Mouse (Mus musculus): ENCODE results near the gene Ccdc9. TPM values are rescaled to one million over a fixed set of nuclear protein-coding genes. Genes with fewer than 3 reads are reported as not detected.

The Ccdc9 gene
- polyA plus RNA-seq, 1 experiment: 24.9 TPM

GRCm38 (mm10) chr7:16319216-16319615 is 32.6 kb upstream of the Ccdc9 start:
- Histone ChIP-seq H3K4me3 (ENCODE audit: low read depth, low read length) (no peak overlapping the region), H3K27ac (ENCODE audit: insufficient read depth, low read depth, low read length) (no peak overlapping the region), H3K36me3 (ENCODE audit: control insufficient read depth, insufficient read depth, low read length) (no peaks in the 10 kb centered on the region; the same call in 1 of the 2 replicates), H3K4me1 (ENCODE audit: control insufficient read depth, insufficient read depth, insufficient read length, low read length) (peaks cover 12% of the 10 kb centered on the region; the same call in 1 of the 2 replicates), H3K27me3 (ENCODE audit: control insufficient read depth, insufficient read depth, low read length) (no peaks in the 10 kb centered on the region)
- TF ChIP-seq CTCF (IDR thresholded peaks at IDR 0.05; ENCODE audit: extremely low read depth, insufficient read length, insufficient replicate concordance, low read depth, low read length) (no peak), POLR2A (IDR thresholded peaks at IDR 0.05; ENCODE audit: low read depth, low read length) (no peak)
- 89% methylated on average over 4 of the region's 4 CpGs for WGBS

GRCm38 (mm10) chr7:16317094-16317493 is 30.5 kb upstream of the Ccdc9 start:
- no peak for TF ChIP-seq CTCF (IDR thresholded peaks at IDR 0.05; ENCODE audit: extremely low read depth, insufficient read length, insufficient replicate concordance, low read depth, low read length)
- TF ChIP-seq POLR2A (IDR thresholded peaks at IDR 0.05; ENCODE audit: low read depth, low read length): no peak
- WGBS: 90% methylated on average over 14 of the region's 14 CpGs
- peaks cover 17% of the 10 kb centered on the region for H3K4me1 ChIP-seq (ENCODE audit: control insufficient read depth, insufficient read depth, insufficient read length, low read length)
- no peak overlapping the region for H3K4me3 ChIP-seq (ENCODE audit: low read depth, low read length)
- H3K27ac ChIP-seq (ENCODE audit: insufficient read depth, low read depth, low read length): no peak overlapping the region
- H3K36me3 ChIP-seq (ENCODE audit: control insufficient read depth, insufficient read depth, low read length): no peaks in the 10 kb centered on the region; the same call in 1 of the 2 replicates
- no peaks in the 10 kb centered on the region for H3K27me3 ChIP-seq (ENCODE audit: control insufficient read depth, insufficient read depth, low read length)

GRCm38 (mm10) chr7:16315222-16315759 is 28.7 kb upstream of the Ccdc9 start:
- Histone ChIP-seq H3K27me3 (ENCODE audit: control insufficient read depth, insufficient read depth, low read length) (no peaks in the 10 kb centered on the region), H3K4me3 (ENCODE audit: low read depth, low read length) (no peak overlapping the region), H3K27ac (ENCODE audit: insufficient read depth, low read depth, low read length) (no peak overlapping the region), H3K4me1 (ENCODE audit: control insufficient read depth, insufficient read depth, insufficient read length, low read length) (peaks cover 20% of the 10 kb centered on the region), H3K36me3 (ENCODE audit: control insufficient read depth, insufficient read depth, low read length) (no peaks in the 10 kb centered on the region; the same call in 1 of the 2 replicates)
- 68% methylated on average over 4 of the region's 4 CpGs for WGBS
- no peak for TF ChIP-seq CTCF (IDR thresholded peaks at IDR 0.05; ENCODE audit: extremely low read depth, insufficient read length, insufficient replicate concordance, low read depth, low read length)
- TF ChIP-seq POLR2A (IDR thresholded peaks at IDR 0.05; ENCODE audit: low read depth, low read length): no peak

- WGBS: 19% methylated on average over 13 of the region's 13 CpGs
- peaks cover 21% of the 10 kb centered on the region for H3K4me1 ChIP-seq (ENCODE audit: control insufficient read depth, insufficient read depth, insufficient read length, low read length)
- TF ChIP-seq POLR2A (IDR thresholded peaks at IDR 0.05; ENCODE audit: low read depth, low read length): no peak
- TF ChIP-seq CTCF (IDR thresholded peaks at IDR 0.05; ENCODE audit: extremely low read depth, insufficient read length, insufficient replicate concordance, low read depth, low read length): peak; percentile 17; the same call in 1 of the 2 replicates
- peak overlapping the region; percentile 90 for H3K4me3 ChIP-seq (ENCODE audit: low read depth, low read length)
- H3K27ac ChIP-seq (ENCODE audit: insufficient read depth, low read depth, low read length): peak overlapping the region; percentile 3; the same call in 1 of the 2 replicates
- H3K36me3 ChIP-seq (ENCODE audit: control insufficient read depth, insufficient read depth, low read length): no peaks in the 10 kb centered on the region; the same call in 1 of the 2 replicates
- no peaks in the 10 kb centered on the region for H3K27me3 ChIP-seq (ENCODE audit: control insufficient read depth, insufficient read depth, low read length)
Observed at GRCm38 (mm10) chr7:16314221-16314775, 27.7 kb upstream of the Ccdc9 start.

GRCm38 (mm10) chr7:16313481-16314220 is 27.1 kb upstream of the Ccdc9 start:
- Histone ChIP-seq H3K27me3 (ENCODE audit: control insufficient read depth, insufficient read depth, low read length) (no peaks in the 10 kb centered on the region), H3K4me1 (ENCODE audit: control insufficient read depth, insufficient read depth, insufficient read length, low read length) (peaks cover 26% of the 10 kb centered on the region), H3K27ac (ENCODE audit: insufficient read depth, low read depth, low read length) (peak overlapping the region; percentile 98), H3K36me3 (ENCODE audit: control insufficient read depth, insufficient read depth, low read length) (no peaks in the 10 kb centered on the region; the same call in 1 of the 2 replicates), H3K4me3 (ENCODE audit: low read depth, low read length) (peak overlapping the region; percentile 90)
- WGBS: under 1% methylated on average over 66 of the region's 66 CpGs
- peak; percentile 99 for TF ChIP-seq POLR2A (IDR thresholded peaks at IDR 0.05; ENCODE audit: low read depth, low read length)
- TF ChIP-seq CTCF (IDR thresholded peaks at IDR 0.05; ENCODE audit: extremely low read depth, insufficient read length, insufficient replicate concordance, low read depth, low read length): peak; percentile 58; the same call in 1 of the 2 replicates

- TF ChIP-seq POLR2A (IDR thresholded peaks at IDR 0.05; ENCODE audit: low read depth, low read length) (no peak; the same call in none of the 2 replicates), CTCF (IDR thresholded peaks at IDR 0.05; ENCODE audit: extremely low read depth, insufficient read length, insufficient replicate concordance, low read depth, low read length) (no peak)
- H3K27me3 ChIP-seq (ENCODE audit: control insufficient read depth, insufficient read depth, low read length): no peaks in the 10 kb centered on the region
- H3K27ac ChIP-seq (ENCODE audit: insufficient read depth, low read depth, low read length): peak overlapping the region; percentile 98
- H3K36me3 ChIP-seq (ENCODE audit: control insufficient read depth, insufficient read depth, low read length): no peaks in the 10 kb centered on the region; the same call in 1 of the 2 replicates
- H3K4me1 ChIP-seq (ENCODE audit: control insufficient read depth, insufficient read depth, insufficient read length, low read length): peaks cover 26% of the 10 kb centered on the region
- under 1% methylated on average over 12 of the region's 12 CpGs for WGBS
- H3K4me3 ChIP-seq (ENCODE audit: low read depth, low read length): peak overlapping the region; percentile 90
Observed at GRCm38 (mm10) chr7:16312672-16313311, 26.2 kb upstream of the Ccdc9 start.
